Mouse (Mus musculus) kidney, adult 10 weeks (tissue): ENCODE measurements around the gene Olfr98. TPM values are rescaled to one million over a fixed set of nuclear protein-coding genes. Genes with fewer than 3 reads are reported as not detected.

Experiments used
- polyA plus RNA-seq: library from polyadenylated mRNA; stranded (reverse); fragments of 350-450 nt; fragmentation: Illumina TruSeq; extraction: RNeasy Lipid Tissue Mini Kit (QIAGEN cat#74804); gene quantifications from one replicate; pipeline ENCODE4 v1.2.3, GENCODE M21; 2014; ENCODE audit warnings: low read depth, low replicate concordance

Gene Olfr98
- polyA plus RNA-seq, result not detected

DNA sequence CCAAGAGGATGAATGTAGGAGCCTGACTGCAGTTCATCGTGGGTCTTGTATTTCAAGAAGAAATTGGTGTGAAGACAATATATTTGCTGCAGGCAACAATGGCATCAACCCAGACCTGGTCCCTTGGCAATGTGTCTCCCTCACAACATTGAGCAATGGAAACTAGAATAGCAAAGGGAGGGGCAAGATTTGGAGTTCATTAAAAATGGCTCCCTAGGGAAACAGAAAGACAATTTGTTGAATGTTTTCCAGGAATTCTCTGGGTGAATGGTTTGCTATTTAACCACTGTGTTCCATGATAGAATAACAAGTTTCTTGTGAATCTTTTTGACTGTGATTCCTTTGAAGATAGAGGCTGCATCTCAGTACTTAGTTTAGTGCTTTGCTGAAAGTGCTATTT, at the start of gene Olfr98:
Olfr98 (minus strand) TSS at position 124 of the 400 bp plus-strand sequence.

DNA sequence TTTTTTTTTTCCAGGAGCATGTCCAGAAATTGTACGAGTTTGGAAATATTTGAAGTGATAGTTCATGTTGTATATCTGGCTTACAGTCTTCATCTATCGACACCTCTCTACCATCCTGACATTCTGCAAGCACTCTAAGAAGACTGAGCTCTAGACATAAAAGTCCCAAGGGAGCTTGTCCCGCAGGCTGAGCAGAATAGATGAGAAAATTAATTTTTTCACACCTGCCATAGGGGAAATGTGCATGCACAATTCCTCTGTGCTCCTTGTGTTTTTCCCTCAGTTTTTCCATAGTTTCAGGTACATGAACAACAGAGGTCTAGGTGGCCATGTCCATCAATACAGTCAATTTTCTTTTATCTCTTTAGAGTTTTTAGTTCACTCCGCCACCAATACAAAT, 40.7 kb upstream of the Olfr98 start, which contains the start of gene Olfr101:
Olfr101 (minus strand) TSS at position 101 of the 400 bp plus-strand sequence.

DNA sequence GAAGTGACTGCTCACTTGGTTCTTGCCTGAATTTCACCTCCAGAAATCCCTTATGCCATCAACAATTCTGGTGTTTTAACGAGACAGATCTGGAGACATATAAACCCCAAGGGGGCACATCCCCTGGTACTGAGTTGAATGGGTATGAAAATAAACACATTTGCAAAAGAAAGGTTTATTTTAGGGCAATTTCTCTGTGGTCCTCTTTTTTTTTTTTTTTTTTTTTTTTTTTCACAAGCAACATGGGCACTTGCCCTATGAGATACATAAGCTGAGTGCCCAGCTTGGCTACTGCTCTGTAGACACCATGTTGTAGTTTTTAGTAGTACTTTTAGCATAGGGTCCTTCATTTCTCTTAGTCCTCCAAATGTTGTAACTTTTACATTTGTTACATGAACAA, 19.8 kb upstream of the Olfr98 start, which contains the start of gene Olfr99:
Olfr99 (minus strand) TSS at position 101 of the 400 bp plus-strand sequence.

DNA sequence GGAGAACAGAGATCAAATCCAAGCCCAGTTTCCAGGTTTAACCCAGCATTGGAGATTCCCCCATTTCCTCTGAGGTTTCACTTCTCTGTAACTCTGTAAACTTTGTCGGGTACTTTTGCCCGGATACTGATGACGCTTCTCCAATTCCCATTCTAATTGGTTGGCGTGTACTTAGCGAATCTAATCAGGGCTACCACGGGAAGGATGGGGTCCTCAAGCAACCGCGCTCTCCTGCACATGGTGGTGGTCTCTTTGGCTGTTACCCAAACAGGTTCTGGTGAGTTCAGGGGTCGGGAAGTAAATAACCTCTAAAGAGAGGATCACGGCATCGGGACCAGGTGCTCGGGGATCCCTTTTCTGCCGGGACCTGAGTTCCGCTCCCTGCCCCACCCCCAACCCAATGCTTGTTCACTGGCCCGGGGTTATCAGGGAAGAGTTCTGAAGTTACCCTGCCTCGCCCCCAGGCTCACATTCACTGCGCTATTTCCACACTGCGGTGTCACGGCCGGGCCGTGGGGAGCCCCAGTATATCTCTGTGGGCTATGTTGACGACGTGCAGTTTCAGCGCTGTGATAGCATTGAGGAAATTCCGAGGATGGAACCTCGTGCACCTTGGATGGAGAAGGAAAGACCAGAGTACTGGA, 6.6 kb upstream of the Olfr98 start, which contains the start of gene H2-M3:
H2-M3 (plus strand) TSS at position 163 of the 644 bp plus-strand sequence.

DNA sequence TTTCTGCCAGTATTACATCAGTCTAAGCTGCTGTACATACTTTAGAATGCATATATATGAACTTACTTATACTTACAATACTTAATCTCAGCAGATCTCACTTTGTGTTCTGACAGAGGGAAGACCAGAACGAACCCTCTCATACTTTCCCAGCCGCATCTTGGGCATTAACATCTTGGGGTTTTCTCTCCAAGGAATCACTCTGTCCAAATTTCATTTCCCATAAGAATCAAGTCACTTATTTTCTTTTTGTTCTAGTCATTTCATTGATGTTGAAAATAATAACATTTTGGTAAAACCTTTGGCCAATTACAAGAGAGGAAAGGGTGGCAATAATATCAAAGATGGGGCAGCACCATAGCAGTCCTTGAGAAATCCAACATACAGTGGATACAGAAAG, 26.3 kb downstream of the Olfr98 start, which contains the start of gene Olfr97:
Olfr97 (minus strand) TSS at position 101 of the 400 bp plus-strand sequence.

DNA sequence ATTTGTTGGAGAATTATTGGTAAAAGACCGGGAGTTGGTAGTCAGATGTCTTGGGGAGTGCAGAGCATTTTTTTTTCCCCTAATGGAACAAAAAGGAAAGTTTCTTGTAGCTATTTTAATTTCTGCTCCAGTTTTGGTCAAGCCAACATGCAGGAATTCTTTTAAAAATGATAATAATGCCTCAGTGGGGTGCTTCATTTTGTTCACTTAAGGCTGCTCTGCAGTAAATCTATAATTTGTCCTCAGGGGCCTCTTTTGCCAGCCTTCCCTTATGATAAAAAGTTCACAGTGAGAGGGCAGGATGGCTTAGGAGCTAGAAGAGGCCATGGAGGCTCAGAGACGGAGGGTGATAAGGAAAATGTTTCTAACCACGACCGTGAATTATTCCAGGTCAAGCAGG, 43.7 kb downstream of the Olfr98 start, which contains the start of gene Olfr96:
Olfr96 (plus strand) TSS at position 301 of the 400 bp plus-strand sequence.

DNA sequence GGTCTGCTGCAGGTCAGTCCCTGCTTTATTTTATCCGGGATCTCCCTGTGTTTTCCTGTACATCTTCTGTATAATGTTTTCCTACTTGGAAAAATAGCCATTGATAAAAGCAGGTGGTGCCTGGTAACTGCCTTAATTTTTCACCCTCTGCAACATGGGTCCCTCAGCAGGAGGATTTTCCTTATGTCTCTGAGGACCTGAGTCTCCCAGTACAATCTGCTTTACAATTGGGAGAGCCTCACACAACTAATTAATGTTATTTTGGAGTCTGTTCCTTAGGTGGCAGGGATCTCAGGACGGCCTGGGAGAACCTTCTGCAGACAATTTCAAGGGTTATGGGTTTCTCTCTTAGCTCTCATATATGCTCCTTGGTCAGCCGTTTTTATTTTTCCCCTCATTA, 50.5 kb downstream of the Olfr98 start, which contains the start of gene Olfr95:
Olfr95 (minus strand) TSS at position 101 of the 400 bp plus-strand sequence.

Other genes with a start within 250 kb of the Olfr98 start
- not detected for gene Mog, start 240.4 kb downstream of the Olfr98 start, polyA plus RNA-seq
- 20.6 TPM for gene Gabbr1, start 217.8 kb downstream of the Olfr98 start, polyA plus RNA-seq
- gene Olfr90, start 175.2 kb downstream of the Olfr98 start, polyA plus RNA-seq, result not detected
- not detected for gene Olfr91, start 165.5 kb downstream of the Olfr98 start, polyA plus RNA-seq
- not detected for gene Olfr92, start 143.7 kb downstream of the Olfr98 start, polyA plus RNA-seq
- gene Olfr93, start 102.3 kb downstream of the Olfr98 start, polyA plus RNA-seq, result not detected
- 0.69 TPM for gene Ubd, start 69.9 kb downstream of the Olfr98 start, polyA plus RNA-seq
- not detected for gene Olfr94, start 62.8 kb downstream of the Olfr98 start, polyA plus RNA-seq
- not detected for gene Olfr95, start 50.6 kb downstream of the Olfr98 start, polyA plus RNA-seq
- not detected for gene Olfr96, start 43.6 kb downstream of the Olfr98 start, polyA plus RNA-seq
- not detected for gene Olfr97, start 26.4 kb downstream of the Olfr98 start, polyA plus RNA-seq
- gene H2-M3, start 6.5 kb upstream of the Olfr98 start, polyA plus RNA-seq, result 0.85 TPM
- not detected for gene Olfr99, start 19.7 kb upstream of the Olfr98 start, polyA plus RNA-seq
- gene Olfr101, start 40.6 kb upstream of the Olfr98 start, polyA plus RNA-seq, result not detected
- not detected for gene Olfr102, start 53.3 kb upstream of the Olfr98 start, polyA plus RNA-seq
- not detected for gene Olfr103, start 75.9 kb upstream of the Olfr98 start, polyA plus RNA-seq
- gene Olfr104-ps, start 95.8 kb upstream of the Olfr98 start, polyA plus RNA-seq, result not detected
- not detected for gene Olfr105-ps, start 115.3 kb upstream of the Olfr98 start, polyA plus RNA-seq
- not detected for gene Olfr106-ps, start 126.6 kb upstream of the Olfr98 start, polyA plus RNA-seq
- gene Olfr107, start 135.5 kb upstream of the Olfr98 start, polyA plus RNA-seq, result not detected
- not detected for gene Olfr108, start 181.7 kb upstream of the Olfr98 start, polyA plus RNA-seq
- not detected for gene Olfr109, start 195.2 kb upstream of the Olfr98 start, polyA plus RNA-seq
- gene H2-M2, start 219.8 kb upstream of the Olfr98 start, polyA plus RNA-seq, result not detected
- gene Olfr110, start 228.7 kb upstream of the Olfr98 start, polyA plus RNA-seq, result not detected
- gene Olfr111, start 244.3 kb upstream of the Olfr98 start, polyA plus RNA-seq, result not detected